Mouse (Mus musculus) lung, postnatal 0 days (tissue): Measurements from ENCODE around the gene Gm28490.
"Not testable (repeated sequence)": the region's sequence is repeated elsewhere in the genome, so short reads cannot be mapped to it uniquely, and the experiment has no call there.

ENCODE experiments used
- CTCF ChIP-seq: IDR thresholded peaks from 2 replicates; pipeline ENCODE4 v1.5.1; 2016; ENCODE audit warnings: antibody characterized with exemption, mild to moderate bottlenecking
- EP300 ChIP-seq: IDR thresholded peaks from 2 replicates; pipeline ENCODE4 v1.6.1; 2016; ENCODE audit warnings: antibody characterized with exemption, mild to moderate bottlenecking, control low read depth

DNA sequence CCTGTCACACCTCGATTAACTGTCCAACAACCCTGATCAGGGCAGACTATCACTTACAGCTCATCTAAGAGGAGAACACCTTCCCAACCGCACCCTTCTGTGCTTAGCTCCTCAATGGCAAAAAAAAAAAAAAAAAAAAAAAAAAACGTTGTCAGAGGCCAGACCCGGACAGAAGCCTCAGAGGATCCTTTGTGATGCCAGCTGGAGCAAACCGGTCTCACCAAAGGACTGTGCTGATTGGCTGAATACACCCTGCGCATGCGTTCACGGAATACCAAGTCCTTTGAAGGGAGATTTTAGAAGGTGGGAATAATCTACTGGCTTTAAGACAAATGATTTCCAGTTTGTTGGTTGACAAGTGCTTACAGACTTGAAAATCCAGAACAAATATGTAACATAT lies at the start of gene Gm28490:
- TF ChIP-seq CTCF, EP300: not testable (repeated sequence)
